ENCODE assay signal across 8 mouse cellular contexts in the genomic region with DNA sequence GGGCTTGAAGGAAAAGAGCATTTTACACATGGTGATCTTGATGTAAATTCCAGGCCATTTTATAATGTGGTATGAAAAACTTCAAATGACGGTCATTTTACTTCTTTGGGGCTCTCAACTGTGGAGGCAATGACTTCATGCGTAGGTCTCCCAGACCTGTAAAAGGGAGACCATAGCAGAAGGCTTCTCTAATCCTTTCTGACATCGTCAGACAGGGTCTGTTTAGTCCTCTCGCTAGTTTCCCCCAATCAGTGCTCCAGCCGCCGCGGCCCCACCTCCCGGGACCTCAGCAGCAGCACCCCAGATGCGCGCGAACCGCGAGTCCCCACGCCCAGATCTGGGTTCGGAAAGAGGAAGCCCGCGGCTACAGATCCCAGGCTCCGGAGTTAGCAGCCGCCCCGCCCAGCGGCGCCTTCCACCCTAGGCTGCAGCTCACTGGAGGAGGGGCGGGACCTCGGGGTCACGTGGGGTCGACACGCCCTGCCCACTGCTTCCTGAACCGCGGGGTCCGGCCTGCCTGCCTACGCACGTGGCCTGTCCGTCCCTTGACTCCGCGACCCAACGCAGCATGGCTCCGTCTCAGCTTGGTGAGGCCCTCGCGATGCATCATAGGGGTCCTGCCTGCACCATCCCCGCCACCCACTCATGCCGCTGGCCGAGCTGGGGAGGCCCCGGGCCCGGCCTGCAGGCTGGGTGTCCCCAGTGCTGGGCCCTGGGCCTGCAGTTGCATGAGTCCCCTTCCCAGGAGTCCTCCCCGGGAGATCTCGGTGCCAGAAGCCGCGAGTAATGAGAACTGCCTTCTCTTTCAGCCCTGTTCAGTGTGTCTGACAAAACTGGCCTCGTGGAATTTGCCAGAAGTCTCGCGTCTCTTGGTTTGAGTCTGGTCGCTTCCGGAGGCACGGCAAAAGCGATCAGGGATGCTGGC. TPM values are rescaled to one million over a fixed set of nuclear protein-coding genes. Genes with fewer than 3 reads are reported as not detected.
A peak's percentile ranks its signal among the peaks of the same experiment; 100 is the strongest.
DNase-seq lines count a peak whose midpoint lies in the region; ATAC-seq and TF ChIP-seq lines count a peak whose summit lies in the region.

A gene (plus strand): TSS at position 463 of the 925 bp plus-strand sequence.

- H3K4me2 ChIP-seq in hindbrain, postnatal 0 days (ENCODE audit: low read depth, low read length) = peak within 1 kb of the TSS; percentile 95

- TF ChIP-seq CTCF in gastrocnemius, adult 2 months (IDR thresholded peaks at IDR 0.05) = no peak
- TF ChIP-seq CTCF in hindbrain, postnatal 0 days (IDR thresholded peaks at IDR 0.05; ENCODE audit: low read depth) = no peak
- TF ChIP-seq CTCF in left cerebral cortex, adult 2 months (IDR thresholded peaks at IDR 0.05) = no peak

- 0 out of 2 replicates have a peak, but pooled peaks cover 5% of the 10 kb centered on the region for H3K36me3 ChIP-seq in hindbrain, postnatal 0 days (ENCODE audit: insufficient read depth, low read length)

- peak; percentile 98 for ATAC-seq in common myeloid progenitor, adult 5-6 weeks (replicated peaks; ENCODE audit: low read depth, poor library complexity, severe bottlenecking)
- ATAC-seq in hindbrain, postnatal 0 days = peak; percentile 99
- ATAC-seq in megakaryocyte, adult 5-6 weeks (ENCODE audit: poor library complexity, severe bottlenecking) = peak; percentile 97

- H3K27me3 ChIP-seq in hindbrain, postnatal 0 days (ENCODE audit: insufficient read depth, low read length) = no peaks in the 10 kb centered on the region

- peak within 1 kb of the TSS; percentile 88 for H3K9ac ChIP-seq in hindbrain, postnatal 0 days (replicated peaks; ENCODE audit: low read length)

- H3K4me1 ChIP-seq in hindbrain, postnatal 0 days (ENCODE audit: insufficient read depth, low read length) = peaks cover 6% of the 10 kb centered on the region; the same call in 1 of the 2 replicates

- H3K4me3 ChIP-seq in gastrocnemius, adult 2 months = peak within 1 kb of the TSS; percentile 98
- H3K4me3 ChIP-seq in hindbrain, postnatal 0 days (ENCODE audit: low read length) = peak within 1 kb of the TSS; percentile 54
- peak within 1 kb of the TSS; percentile 92 for H3K4me3 ChIP-seq in left cerebral cortex, adult 2 months

- WGBS in hindbrain, postnatal 0 days = under 1% methylated on average over 52 of the region's 55 CpGs

- peak; percentile 98 for DNase-seq in ZHBTc4 (ENCODE audit: low read depth, low spot score)
- DNase-seq in gastrocnemius, adult 2 months = peak; percentile 95
- peak; percentile 92 for DNase-seq in hindbrain, postnatal 0 days (ENCODE audit: low spot score)
- peak; percentile 76 to 88 for DNase-seq in left cerebral cortex, adult 2 months (ENCODE audit: extremely low spot score in 1 of 2, low spot score in 2 of 2)
- DNase-seq in right cerebral cortex, adult 2 months (ENCODE audit: low spot score in 2 of 2) = peak; percentile 73 to 81
- DNase-seq in urinary bladder, postnatal 14 days (ENCODE audit: low spot score) = peak; percentile 91

- peak within 1 kb of the TSS; percentile 87 for H3K27ac ChIP-seq in gastrocnemius, adult 2 months
- H3K27ac ChIP-seq in hindbrain, postnatal 0 days = peak within 1 kb of the TSS; percentile 88
- peak within 1 kb of the TSS; percentile 71 for H3K27ac ChIP-seq in left cerebral cortex, adult 2 months

- intact Hi-C loops in gastrocnemius, adult 2 months (cut with DNase I) = no loop called here
- intact Hi-C loops in left cerebral cortex, adult 2 months (cut with DNase I) = no loop called here

- H3K9me3 ChIP-seq in hindbrain, postnatal 0 days (ENCODE audit: low read length) = no peaks in the 10 kb centered on the region

RNA-seq across cellular contexts. Expression of the gene that starts here (rescaled TPM):
- 234 and 236 TPM in 2 replicates for total RNA-seq in common myeloid progenitor, adult 5-6 weeks (2017)
- total RNA-seq in gastrocnemius, adult 2 months (2021) = 10 to 100 TPM; 23.9 to 24.9 TPM
- 41.5 and 57.8 TPM in 2 replicates for total RNA-seq in hindbrain, postnatal 0 days (2014; rRNA removed)
- polyA plus RNA-seq in hindbrain, postnatal 0 days (2015; fragmentation: Nextera tagmentation; extraction: Ambion mirVana) = 32.3 and 34.6 TPM in 2 replicates
- 10 to 100 TPM; 28.6 to 33.8 TPM for total RNA-seq in left cerebral cortex, adult 2 months (2021)
- total RNA-seq in megakaryocyte, adult 5-6 weeks (2015) = 45.4 and 47.9 TPM in 2 replicates
- total RNA-seq in megakaryocyte, adult 5-6 weeks (2017) = 113 and 115 TPM in 2 replicates

Comparison
In these comparisons a context has a peak if more than half of its experiments do, and no peak if none do; other contexts are left out.
1. Peak in every context shown above with its lines: DNase-seq, ATAC-seq, H3K4me3 ChIP-seq and H3K27ac ChIP-seq.